Mouse (Mus musculus) MEL (cell line): Measurements from ENCODE around the gene Lix1l. TPM values are rescaled to one million over a fixed set of nuclear protein-coding genes. Genes with fewer than 3 reads are reported as not detected.

ENCODE experiments used
- DNase-seq: peaks from one replicate; pipeline ENCODE4 v3.0.0; 2011; ENCODE audit warnings: low read depth, low spot score
- H3K27ac ChIP-seq: 2 replicates; pipeline ENCODE4 v1.5.1; 2012; ENCODE audit warnings: low read depth, mild to moderate bottlenecking, control low read depth, low read length, moderate library complexity; ENCODE audit not compliant: control insufficient read depth
- H3K27me3 ChIP-seq, 2 experiments: fragments of 150-350 bp in 1 of 2; sonication (generic) in 1 of 2; 2 replicates each; pipeline ENCODE4 v1.6.1; 2012; ENCODE audit warnings: low read length in 2 of 2, mild to moderate bottlenecking in 2 of 2, improper control_type of control experiment in 1 of 2, moderate library complexity in 1 of 2; ENCODE audit not compliant: insufficient read depth in 2 of 2, control insufficient read depth in 1 of 2
- H3K36me3 ChIP-seq, 2 experiments: 2 replicates each; pipeline ENCODE4 v1.6.1; 2012 to 2014; ENCODE audit warnings: low read length in 2 of 2, improper control_type of control experiment in 1 of 2, inconsistent platforms in 1 of 2, mild to moderate bottlenecking in 1 of 2; ENCODE audit not compliant: insufficient read depth in 2 of 2, control insufficient read depth in 1 of 2
- H3K4me1 ChIP-seq, 2 experiments: fragments of 150-350 bp in 1 of 2; sonication (generic) in 1 of 2; 2 replicates each; pipeline ENCODE4 v1.6.1; 2012; ENCODE audit warnings: low read length in 2 of 2, improper control_type of control experiment in 1 of 2, mild to moderate bottlenecking in 1 of 2; ENCODE audit not compliant: insufficient read depth in 2 of 2, control insufficient read depth in 1 of 2
- H3K4me3 ChIP-seq, 2 experiments: fragments of 150-350 bp in 1 of 2; sonication (generic) in 1 of 2; 2 replicates each; pipeline ENCODE4 v1.5.1; 2012; ENCODE audit warnings: low read depth in 2 of 2, low read length in 2 of 2, mild to moderate bottlenecking in 2 of 2, moderate library complexity in 2 of 2, control low read depth in 1 of 2, improper control_type of control experiment in 1 of 2; ENCODE audit not compliant: control insufficient read depth in 1 of 2, insufficient read depth in 1 of 2
- H3K79me2 ChIP-seq: 2 replicates; pipeline ENCODE4 v1.6.1; 2012; ENCODE audit warnings: mild to moderate bottlenecking, low read length, moderate library complexity; ENCODE audit not compliant: control insufficient read depth, poor library complexity, insufficient read depth
- H3K9ac ChIP-seq: 2 replicates; pipeline ENCODE4 v1.6.1; 2012; ENCODE audit warnings: low read depth, mild to moderate bottlenecking, control low read depth, low read length, moderate library complexity; ENCODE audit not compliant: control insufficient read depth, poor library complexity, severe bottlenecking
- H3K9me3 ChIP-seq: fragments of 150-350 bp; sonication (generic); replicated peaks from 2 replicates; pipeline ENCODE4 v1.6.1; 2012; ENCODE audit warnings: mild to moderate bottlenecking, low read length, improper control_type of control experiment, moderate library complexity; ENCODE audit not compliant: insufficient read depth
- CHD2 ChIP-seq: IDR thresholded peaks from 2 replicates; pipeline ENCODE4 v1.6.1; 2011; ENCODE audit warnings: low read length, improper control_type of control experiment
- CTCF ChIP-seq, 3 experiments: IDR thresholded peaks in 2 of 3; conservative IDR thresholded peaks in 1 of 3; 2 replicates each; pipeline ENCODE4 v1.5.1; 2011 to 2012; ENCODE audit warnings: low read length in 3 of 3, low read depth in 2 of 3, mild to moderate bottlenecking in 2 of 3, improper control_type of control experiment in 1 of 3, inconsistent platforms in 1 of 3, mixed read lengths in 1 of 3, moderate library complexity in 1 of 3; ENCODE audit not compliant: control insufficient read depth in 1 of 3, insufficient read depth in 1 of 3, poor library complexity in 1 of 3, severe bottlenecking in 1 of 3
- ELF1 ChIP-seq: IDR thresholded peaks from 2 replicates; pipeline ENCODE4 v1.6.1; 2014; ENCODE audit warnings: low read depth, mild to moderate bottlenecking, inconsistent platforms, low read length, improper control_type of control experiment, moderate library complexity
- ETS1 ChIP-seq: IDR thresholded peaks from 2 replicates; pipeline ENCODE4 v1.6.1; 2012; ENCODE audit warnings: low read depth, mild to moderate bottlenecking, inconsistent platforms, low read length, improper control_type of control experiment, moderate library complexity
- GABPA ChIP-seq: IDR thresholded peaks from 2 replicates; pipeline ENCODE4 v1.6.1; 2012; ENCODE audit warnings: low read depth, mild to moderate bottlenecking, inconsistent platforms, low read length, improper control_type of control experiment, moderate library complexity
- HCFC1 ChIP-seq: IDR thresholded peaks from 2 replicates; pipeline ENCODE4 v1.6.1; 2012; ENCODE audit warnings: low read depth, mild to moderate bottlenecking, inconsistent platforms, low read length, improper control_type of control experiment, moderate library complexity
- JUND ChIP-seq: IDR thresholded peaks from 2 replicates; pipeline ENCODE4 v1.6.1; 2011; ENCODE audit warnings: low read depth, mild to moderate bottlenecking, improper control_type of control experiment, low read length
- MAX ChIP-seq: IDR thresholded peaks from 2 replicates; pipeline ENCODE4 v1.6.1; 2011; ENCODE audit warnings: low read length, improper control_type of control experiment
- MAZ ChIP-seq: IDR thresholded peaks from 2 replicates; pipeline ENCODE4 v1.6.1; 2012; ENCODE audit warnings: low read depth, mild to moderate bottlenecking, inconsistent platforms, low read length, improper control_type of control experiment
- RAD21 ChIP-seq: IDR thresholded peaks from 2 replicates; pipeline ENCODE4 v1.6.1; 2011; ENCODE audit warnings: mild to moderate bottlenecking, low read depth, low read length, improper control_type of control experiment
- SIN3A ChIP-seq: IDR thresholded peaks from 2 replicates; pipeline ENCODE4 v1.6.1; 2012; ENCODE audit warnings: low read length, improper control_type of control experiment, inconsistent platforms
- SMC3 ChIP-seq: IDR thresholded peaks from 2 replicates; pipeline ENCODE4 v1.6.1; 2011; ENCODE audit warnings: low read depth, low read length, improper control_type of control experiment
- TAL1 ChIP-seq: IDR thresholded peaks from 2 replicates; pipeline ENCODE4 v1.6.1; 2012; ENCODE audit warnings: mild to moderate bottlenecking, inconsistent platforms, low read length, moderate library complexity, mixed read lengths
- TBP ChIP-seq: IDR thresholded peaks from 2 replicates; pipeline ENCODE4 v1.8.0; 2011; ENCODE audit warnings: low read depth, low read length, improper control_type of control experiment
- TCF12 ChIP-seq: IDR thresholded peaks from 2 replicates; pipeline ENCODE4 v1.6.1; 2014; ENCODE audit warnings: low read depth, mild to moderate bottlenecking, inconsistent platforms, low read length, improper control_type of control experiment, moderate library complexity
- USF1 ChIP-seq: IDR thresholded peaks from 2 replicates; pipeline ENCODE4 v1.6.1; 2014; ENCODE audit warnings: low read depth, mild to moderate bottlenecking, inconsistent platforms, low read length, improper control_type of control experiment, moderate library complexity
- ZC3H11A ChIP-seq: IDR thresholded peaks from 2 replicates; pipeline ENCODE4 v1.6.1; 2012; ENCODE audit warnings: low read depth, mild to moderate bottlenecking, inconsistent platforms, low read length, improper control_type of control experiment
- ZKSCAN1 ChIP-seq: IDR thresholded peaks from 2 replicates; pipeline ENCODE4 v1.6.1; 2012; ENCODE audit warnings: low read depth, mild to moderate bottlenecking, inconsistent platforms, low read length, improper control_type of control experiment, moderate library complexity
- ZNF384 ChIP-seq: IDR thresholded peaks from 2 replicates; pipeline ENCODE4 v1.6.1; 2012; ENCODE audit warnings: low read depth, mild to moderate bottlenecking, inconsistent platforms, low read length, improper control_type of control experiment
- polyA plus RNA-seq, 2 experiments: library from polyadenylated mRNA; stranded (reverse) in 1 of 2; unstranded in 1 of 2; fragments of >175 nt in 1 of 2; fragments of >200 nt in 1 of 2; gene quantifications; 2 replicates each; pipeline versions ENCODE4 v1.2.1 to v1.2.4; 2012; ENCODE audit warnings: low replicate concordance in 2 of 2, low read depth in 1 of 2; ENCODE audit not compliant: insufficient read length in 2 of 2, insufficient read depth in 1 of 2, missing spikeins in 1 of 2
- total RNA-seq: library from RNA; depleted of rRNA; stranded (reverse); fragments of 300-350 nt; gene quantifications from 2 replicates; pipeline ENCODE4 v1.2.3, GENCODE M21; 2012

Lix1l gene
- total and polyA plus RNA-seq, 3 experiments: 5.4 to 17.0 TPM; not detected in 1

DNA sequence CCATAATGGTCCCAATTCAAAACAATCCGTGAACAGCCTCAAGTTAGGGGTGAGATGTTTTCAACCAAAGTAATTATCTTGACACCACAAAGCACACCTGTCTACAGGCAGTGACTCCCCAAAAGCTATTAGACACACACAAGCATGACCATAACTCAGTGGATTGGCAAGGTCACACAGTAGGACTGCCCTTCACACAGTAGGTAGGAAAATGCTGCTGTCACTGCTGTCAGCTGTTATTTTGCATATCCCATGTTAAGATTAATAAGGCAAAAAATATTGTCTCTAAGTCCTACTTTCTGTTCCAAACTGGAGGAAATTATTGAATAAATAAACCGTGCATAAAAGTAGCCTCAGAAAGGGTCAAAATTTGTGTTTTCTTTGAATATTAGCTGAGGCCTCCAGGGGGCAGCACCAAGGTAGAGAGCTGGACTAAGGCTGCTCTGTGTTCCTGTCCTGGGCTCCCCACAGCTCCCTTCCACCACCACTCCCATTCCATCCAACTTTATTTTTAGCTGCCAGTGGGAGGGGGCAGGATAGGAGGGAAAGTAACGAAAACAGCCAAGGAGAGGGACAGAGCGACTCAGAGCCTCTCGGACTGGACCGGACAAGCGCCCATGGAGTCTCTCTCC is 44.2 kb downstream of the Lix1l start, which contains the start of gene Itga10:
Gene Itga10 (plus strand): TSS at position 567 of the 632 bp plus-strand sequence.
- Histone ChIP-seq H3K9ac (no peak within 1 kb of the TSS), H3K79me2 (no peaks in the 10 kb centered on the region), H3K9me3 (no peaks in the 10 kb centered on the region), H3K27ac (no peak within 1 kb of the TSS), H3K4me1 (no peaks in the 10 kb centered on the region), H3K36me3 (no peaks in the 10 kb centered on the region; a peak in 1 of 4 replicates), H3K4me3 (no peak within 1 kb of the TSS), H3K27me3 (no peaks in the 10 kb centered on the region)
- DNase-seq: peak; percentile 67
- TF ChIP-seq USF1 (no peak), TBP (0 out of 2 replicates have a peak, but pooled peaks have one; percentile 30), ZKSCAN1 (peak; percentile 100), CHD2 (no peak), TAL1 (no peak), ELF1 (no peak), ZC3H11A (peak; percentile 55), JUND (no peak), TCF12 (no peak), RAD21 (peak; percentile 64), CTCF (IDR thresholded peaks at IDR 0.05 in 2 of 3, conservative IDR thresholded peaks at IDR 0.05 in 1 of 3; ENCODE audit: control insufficient read depth in 1 of 3, insufficient read depth in 1 of 3, low read depth in 2 of 3, low read length in 3 of 3, poor library complexity in 1 of 3, severe bottlenecking in 1 of 3) (peak; percentile 82 to 87 (median 85)), SMC3 (peak; percentile 84), HCFC1 (no peak), MAZ (no peak)

GRCm38 (mm10) chr3:96647365-96647764 is 46.4 kb downstream of the Lix1l start:
- H3K9me3 ChIP-seq: no peaks in the 10 kb centered on the region
- H3K4me3 ChIP-seq: no peak overlapping the region
- H3K79me2 ChIP-seq: no peaks in the 10 kb centered on the region
- no peaks in the 10 kb centered on the region for H3K27me3 ChIP-seq
- DNase-seq: no peak
- no peaks in the 10 kb centered on the region for H3K4me1 ChIP-seq
- no peaks in the 10 kb centered on the region for H3K36me3 ChIP-seq
- H3K27ac ChIP-seq: no peak overlapping the region
- no peak overlapping the region for H3K9ac ChIP-seq
- TF ChIP-seq CHD2: no peak
- no peak for TF ChIP-seq MAZ
- no peak for TF ChIP-seq SIN3A
- no peak for TF ChIP-seq GABPA
- no peak for TF ChIP-seq MAX
- TF ChIP-seq ETS1: no peak
- TF ChIP-seq ZNF384: no peak
- TF ChIP-seq ELF1: no peak
